Mouse (Mus musculus): ENCODE measurements around the gene Magea3. TPM values are rescaled to one million over a fixed set of nuclear protein-coding genes. Genes with fewer than 3 reads are reported as not detected.
"Not testable (repeated sequence)": the region's sequence is repeated elsewhere in the genome, so short reads cannot be mapped to it uniquely, and the experiment has no call there.

Magea3 gene
- not detected in 2 replicates for polyA plus RNA-seq (2016; fragmentation: Nextera tagmentation; extraction: Ambion mirVana)

GRCm38 (mm10) chrX:154949405-154949804, at the start of gene Magea3:
Gene Magea3, minus strand, starts transcription at chrX:154949505.
- 53% methylated on average over 1 of the region's 1 CpGs for WGBS
- not testable (repeated sequence) for H3K4me1 ChIP-seq, H3K36me3 ChIP-seq

DNA sequence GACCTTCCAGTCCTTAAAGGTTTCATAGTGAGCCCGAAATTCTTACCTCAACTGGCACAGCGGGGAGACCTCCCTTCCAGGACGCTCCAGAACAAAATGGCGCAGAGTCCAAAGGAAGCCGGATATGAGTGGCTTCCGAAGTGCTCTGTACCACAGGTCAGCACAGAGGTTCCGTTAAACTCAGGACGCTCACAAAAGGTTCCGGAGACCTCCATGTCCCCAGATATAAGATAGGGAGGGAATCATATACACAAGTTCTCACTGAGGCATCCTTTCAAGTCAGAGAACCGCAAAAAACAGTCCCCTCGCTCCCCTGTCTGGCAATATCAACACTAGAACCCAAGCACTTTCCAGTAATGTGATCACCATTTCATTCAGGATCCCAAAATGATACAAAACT, 46.4 kb upstream of the Magea3 start, which contains the start of gene Magea8:
Magea8 (minus strand) TSS at position 101 of the 400 bp plus-strand sequence.
- not testable (repeated sequence) for H3K27ac ChIP-seq; H3K27me3 ChIP-seq (ENCODE audit: insufficient read depth, poor library complexity, severe bottlenecking); H3K4me3 ChIP-seq; H3K9me3 ChIP-seq; DNase-seq (ENCODE audit: low spot score); H3K4me1 ChIP-seq; H3K36me3 ChIP-seq
- WGBS: 81% methylated on average over 11 of the region's 11 CpGs

More at GRCm38 (mm10) chrX:154949405-154949804, at the start of gene Magea3:
- not testable (repeated sequence) for H3K9me3 ChIP-seq; H3K27me3 ChIP-seq (ENCODE audit: insufficient read depth, poor library complexity, severe bottlenecking); H3K4me3 ChIP-seq; DNase-seq (ENCODE audit: low spot score); H3K27ac ChIP-seq

- not testable (repeated sequence) for H3K9me3 ChIP-seq; H3K36me3 ChIP-seq; H3K27ac ChIP-seq; H3K4me1 ChIP-seq; H3K4me3 ChIP-seq; DNase-seq (ENCODE audit: low spot score); H3K27me3 ChIP-seq (ENCODE audit: insufficient read depth, poor library complexity, severe bottlenecking)
- 57% methylated on average over 1 of the region's 1 CpGs for WGBS
Measured at GRCm38 (mm10) chrX:154935887-154936286, 13.4 kb downstream of the Magea3 start, which contains the start of gene Magea6. Gene Magea6, minus strand, starts transcription at chrX:154935987.

Other genes starting within 250 kb of the Magea3 start
- not detected in 2 replicates for gene Cldn34b1, start 59.2 kb downstream of the Magea3 start, polyA plus RNA-seq (2016; fragmentation: Nextera tagmentation; extraction: Ambion mirVana)
- gene Magea6, start 13.5 kb downstream of the Magea3 start, polyA plus RNA-seq (2016; fragmentation: Nextera tagmentation; extraction: Ambion mirVana): not detected in 2 replicates
- not detected in 2 replicates for gene Magea8, start 46.3 kb upstream of the Magea3 start, polyA plus RNA-seq (2016; fragmentation: Nextera tagmentation; extraction: Ambion mirVana)
- gene Magea5, start 113.6 kb upstream of the Magea3 start, polyA plus RNA-seq (2016; fragmentation: Nextera tagmentation; extraction: Ambion mirVana): not detected in 2 replicates
- gene Magea1, start 140.3 kb upstream of the Magea3 start, polyA plus RNA-seq (2016; fragmentation: Nextera tagmentation; extraction: Ambion mirVana): not detected in 2 replicates
- gene Magea2, start 144.2 kb upstream of the Magea3 start, polyA plus RNA-seq (2016; fragmentation: Nextera tagmentation; extraction: Ambion mirVana): not detected in 2 replicates
- not detected in 2 replicates for gene Cldn34b2, start 178.9 kb upstream of the Magea3 start, polyA plus RNA-seq (2016; fragmentation: Nextera tagmentation; extraction: Ambion mirVana)